Mouse (Mus musculus) lung, postnatal 0 days (tissue): ENCODE data around the gene Nsf.

Source experiments
- CTCF ChIP-seq: IDR thresholded peaks from 2 replicates; pipeline ENCODE4 v1.5.1; 2016; ENCODE audit warnings: antibody characterized with exemption, mild to moderate bottlenecking
- EP300 ChIP-seq: IDR thresholded peaks from 2 replicates; pipeline ENCODE4 v1.6.1; 2016; ENCODE audit warnings: antibody characterized with exemption, mild to moderate bottlenecking, control low read depth

- TF ChIP-seq CTCF (no peak), EP300 (no peak)
Observed at GRCm38 (mm10) chr11:103953896-103954292, at the start of gene Nsf.
